Mouse (Mus musculus): ENCODE data around the gene Mea1. TPM values are rescaled to one million over a fixed set of nuclear protein-coding genes. Genes with fewer than 3 reads are reported as not detected.

Mea1 gene
- polyA plus RNA-seq (2015; fragmentation: Nextera tagmentation; extraction: Ambion mirVana), result 237 and 241 TPM in 2 replicates

- Histone ChIP-seq H3K9ac (replicated peaks) (peak within 1 kb of the TSS; percentile 69), H3K36me3 (peaks cover 48% of the 10 kb centered on the region), H3K27ac (peak within 1 kb of the TSS; percentile 91; the same call in 1 of the 2 replicates), H3K9me3 (no peaks in the 10 kb centered on the region), H3K4me1 (replicated peaks) (peaks cover 46% of the 10 kb centered on the region), H3K4me2 (replicated peaks) (peak within 1 kb of the TSS; percentile 82), H3K4me3 (replicated peaks) (peak within 1 kb of the TSS; percentile 71), H3K27me3 (no peaks in the 10 kb centered on the region)
- WGBS, result 79% methylated on average over 9 of the region's 9 CpGs
- no peak for ATAC-seq
Observed at GRCm38 (mm10) chr17:46678416-46678815, at the start of gene Mea1. Gene Mea1, plus strand, starts transcription at chr17:46678793.

- H3K9ac ChIP-seq (replicated peaks), result peak overlapping the region; percentile 98; the same call in 1 of the 2 replicates
- H3K4me3 ChIP-seq (replicated peaks), result peak overlapping the region; percentile 98
- H3K27me3 ChIP-seq, result no peaks in the 10 kb centered on the region
- peak overlapping the region; percentile 82 for H3K4me2 ChIP-seq (replicated peaks)
- peak; percentile 73 for ATAC-seq
- peaks cover 44% of the 10 kb centered on the region for H3K4me1 ChIP-seq (replicated peaks)
- H3K36me3 ChIP-seq, result peaks cover 41% of the 10 kb centered on the region
- H3K27ac ChIP-seq, result peak overlapping the region; percentile 91
- no peaks in the 10 kb centered on the region for H3K9me3 ChIP-seq
- WGBS, result 10% methylated on average over 12 of the region's 12 CpGs
Observed at GRCm38 (mm10) chr17:46629685-46630441, 48.7 kb upstream of the Mea1 start.

- Histone ChIP-seq H3K4me3 (replicated peaks) (no peak overlapping the region), H3K27me3 (no peaks in the 10 kb centered on the region), H3K4me1 (replicated peaks) (peaks cover 5% of the 10 kb centered on the region; the same call in 1 of the 2 replicates), H3K4me2 (replicated peaks) (no peak overlapping the region), H3K9ac (replicated peaks) (0 out of 2 replicates have a peak overlapping the region, but pooled peaks have one; percentile 11), H3K36me3 (peaks cover 78% of the 10 kb centered on the region), H3K9me3 (no peaks in the 10 kb centered on the region), H3K27ac (no peak overlapping the region)
- 23% methylated on average over 15 of the region's 15 CpGs for WGBS
- ATAC-seq, result peak; percentile 53
Observed at GRCm38 (mm10) chr17:46636831-46637523, 41.6 kb upstream of the Mea1 start.

DNA sequence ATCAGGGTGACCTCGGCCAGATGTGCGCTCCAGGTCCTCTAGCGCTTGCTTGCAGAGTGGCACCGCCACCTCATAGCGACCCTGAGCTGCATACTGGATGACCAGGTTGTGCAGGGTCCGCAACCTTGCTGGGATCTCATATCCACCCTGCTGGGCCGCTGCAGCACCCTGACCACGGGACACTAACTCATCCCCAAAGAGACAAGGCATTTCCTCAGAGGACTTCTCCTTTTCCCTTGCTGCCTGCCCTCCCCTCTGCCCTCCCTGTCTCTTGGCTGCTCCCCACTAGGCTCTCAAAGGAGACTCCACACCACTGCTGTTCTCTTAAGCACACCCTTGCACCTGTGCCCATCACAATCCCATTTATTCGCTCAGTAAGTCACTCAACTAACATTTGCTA lies 38.7 kb upstream of the Mea1 start:
- Histone ChIP-seq H3K36me3 (peaks cover 63% of the 10 kb centered on the region), H3K4me2 (replicated peaks) (no peak overlapping the region), H3K4me3 (replicated peaks) (no peak overlapping the region), H3K9ac (replicated peaks) (no peak overlapping the region), H3K27ac (no peak overlapping the region), H3K27me3 (no peaks in the 10 kb centered on the region), H3K9me3 (no peaks in the 10 kb centered on the region), H3K4me1 (replicated peaks) (peaks cover 19% of the 10 kb centered on the region)
- no peak for ATAC-seq
- 76% methylated on average over 9 of the region's 9 CpGs for WGBS

- Histone ChIP-seq H3K4me1 (replicated peaks) (peaks cover 26% of the 10 kb centered on the region), H3K36me3 (peaks cover 47% of the 10 kb centered on the region), H3K27ac (no peak overlapping the region), H3K27me3 (no peaks in the 10 kb centered on the region), H3K4me2 (replicated peaks) (no peak overlapping the region), H3K9me3 (no peaks in the 10 kb centered on the region), H3K4me3 (replicated peaks) (no peak overlapping the region), H3K9ac (replicated peaks) (no peak overlapping the region)
- WGBS, result 92% methylated on average over 17 of the region's 17 CpGs
- ATAC-seq, result no peak
Observed at GRCm38 (mm10) chr17:46642060-46642459, 36.5 kb upstream of the Mea1 start.

DNA sequence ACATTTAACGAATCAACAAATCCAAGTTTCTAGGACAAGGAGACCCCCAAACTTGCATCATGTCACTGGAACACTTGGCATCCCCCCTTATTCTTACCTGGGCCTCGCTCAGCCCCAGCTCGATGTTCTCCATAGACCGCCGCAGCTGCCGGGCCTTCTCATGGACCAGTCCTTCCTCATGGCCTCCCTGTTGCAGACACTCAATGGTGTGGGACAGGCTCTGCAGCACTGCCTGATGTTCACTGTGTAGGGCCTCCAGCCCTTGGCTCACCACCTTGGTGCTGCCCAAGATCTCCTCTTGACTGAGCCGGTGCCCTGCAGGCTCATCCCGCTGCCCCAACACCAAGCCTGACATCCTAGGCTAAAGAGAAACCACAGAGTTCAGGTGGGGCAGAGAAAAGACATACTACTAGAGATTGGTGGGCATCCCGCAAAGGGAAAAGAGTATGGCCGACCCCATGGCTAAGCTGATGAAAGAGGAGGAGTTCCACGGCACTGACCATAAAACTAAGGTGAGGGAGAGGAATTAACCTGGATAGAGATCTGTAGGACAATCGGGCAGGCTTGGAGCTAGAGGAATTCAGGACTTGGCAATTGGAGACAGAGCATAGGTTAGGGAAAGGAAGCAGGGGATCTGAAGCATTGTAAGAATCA lies 34.3 kb upstream of the Mea1 start:
- 90% methylated on average over 12 of the region's 12 CpGs for WGBS
- Histone ChIP-seq H3K9ac (replicated peaks) (peak overlapping the region; percentile 81), H3K4me1 (replicated peaks) (peaks cover 29% of the 10 kb centered on the region), H3K36me3 (peaks cover 45% of the 10 kb centered on the region), H3K27ac (no peak overlapping the region), H3K4me3 (replicated peaks) (peak overlapping the region; percentile 72), H3K4me2 (replicated peaks) (peak overlapping the region; percentile 89), H3K9me3 (no peaks in the 10 kb centered on the region), H3K27me3 (no peaks in the 10 kb centered on the region)
- no peak for ATAC-seq

GRCm38 (mm10) chr17:46644916-46645475 lies 33.6 kb upstream of the Mea1 start:
- Histone ChIP-seq H3K9me3 (no peaks in the 10 kb centered on the region), H3K4me3 (replicated peaks) (peak overlapping the region; percentile 72), H3K9ac (replicated peaks) (peak overlapping the region; percentile 81), H3K27me3 (no peaks in the 10 kb centered on the region), H3K27ac (0 out of 2 replicates have a peak overlapping the region, but pooled peaks have one; percentile 16), H3K36me3 (peaks cover 38% of the 10 kb centered on the region), H3K4me1 (replicated peaks) (peaks cover 36% of the 10 kb centered on the region), H3K4me2 (replicated peaks) (peak overlapping the region; percentile 89)
- WGBS, result 8% methylated on average over 11 of the region's 11 CpGs
- ATAC-seq, result peak; percentile 16; the same call in 1 of the 2 replicates

DNA sequence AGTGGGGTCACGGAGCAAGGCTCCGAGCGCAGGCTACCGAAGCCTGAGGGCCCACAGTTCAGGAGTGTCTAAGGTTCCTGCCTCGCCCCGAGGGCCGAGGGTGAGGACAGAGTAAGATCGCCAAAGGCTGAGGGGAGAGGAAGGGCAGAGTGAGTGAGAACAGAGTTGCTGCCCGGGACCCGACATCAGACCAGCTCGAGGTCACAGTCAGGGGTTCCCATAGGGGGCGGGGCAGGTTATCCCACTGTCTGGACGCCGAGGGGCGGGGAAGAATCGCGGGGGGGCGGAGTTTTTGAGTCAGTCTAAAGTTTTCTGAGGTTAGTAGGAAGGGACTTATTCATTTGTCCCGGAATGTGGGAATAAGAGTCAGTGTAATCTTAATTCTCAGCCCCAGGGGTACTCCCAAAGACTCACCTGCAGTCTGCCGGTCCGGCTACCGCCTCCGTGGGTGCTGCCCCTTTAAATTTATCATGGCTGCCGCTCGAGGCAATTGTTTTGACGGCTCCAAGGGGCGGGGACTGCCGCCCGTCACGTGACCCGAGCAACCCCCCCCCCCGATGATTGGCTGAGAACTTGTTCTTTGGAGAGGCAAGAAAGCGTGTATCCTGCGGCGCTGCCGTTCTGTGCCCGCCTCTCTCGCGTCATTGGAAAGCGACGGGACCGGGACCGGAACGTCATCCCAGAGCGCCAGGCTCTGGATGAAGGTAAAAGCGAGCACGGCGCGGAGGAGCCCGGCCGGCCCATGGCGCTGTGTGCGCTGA lies 32.9 kb upstream of the Mea1 start, which contains the start of the genes Klc4 and Mrpl2:
Gene Klc4 (minus strand): TSS at position 462 of the 761 bp plus-strand sequence.
Gene Mrpl2 (plus strand): TSS at position 669 of the 761 bp plus-strand sequence.
- H3K27me3 ChIP-seq, result no peaks in the 10 kb centered on the region
- ATAC-seq, result peak; percentile 72
- no peaks in the 10 kb centered on the region for H3K9me3 ChIP-seq
- peak within 1 kb of the TSS; percentile 81 for H3K9ac ChIP-seq (replicated peaks)
- peaks cover 39% of the 10 kb centered on the region for H3K4me1 ChIP-seq (replicated peaks)
- peak within 1 kb of the TSS; percentile 89 for H3K4me2 ChIP-seq (replicated peaks)
- H3K36me3 ChIP-seq, result peaks cover 31% of the 10 kb centered on the region
- WGBS, result under 1% methylated on average over 53 of the region's 53 CpGs
- H3K27ac ChIP-seq, result peak within 1 kb of the TSS; percentile 83
- H3K4me3 ChIP-seq (replicated peaks), result peak within 1 kb of the TSS; percentile 72

- H3K4me3 ChIP-seq (replicated peaks), result peak overlapping the region; percentile 72
Observed at GRCm38 (mm10) chr17:46646322-46646662, 32.3 kb upstream of the Mea1 start.

DNA sequence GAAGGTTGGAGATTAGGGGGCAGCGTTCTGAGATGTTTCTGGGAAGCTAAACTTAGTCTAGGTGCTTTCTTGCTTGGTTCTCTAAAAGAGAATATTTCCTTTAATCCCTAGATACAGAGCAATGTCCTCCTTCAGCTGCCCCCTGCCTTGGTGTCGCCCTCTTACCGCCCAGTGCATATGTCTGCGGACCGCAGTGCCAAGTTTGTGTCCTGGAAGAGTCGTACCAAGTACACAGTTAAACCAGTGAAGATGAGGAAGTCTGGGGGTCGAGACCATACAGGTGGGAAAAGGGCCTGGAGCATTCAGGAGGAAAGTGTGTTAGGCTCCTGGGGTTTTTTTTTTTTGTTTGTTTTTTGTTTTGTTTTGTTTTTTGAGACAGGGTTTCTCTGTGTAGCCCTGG lies 31.3 kb upstream of the Mea1 start:
- Histone ChIP-seq H3K27me3 (no peaks in the 10 kb centered on the region), H3K4me3 (replicated peaks) (peak overlapping the region; percentile 72; the same call in 1 of the 2 replicates), H3K27ac (no peak overlapping the region), H3K4me2 (replicated peaks) (no peak overlapping the region), H3K9me3 (no peaks in the 10 kb centered on the region), H3K4me1 (replicated peaks) (peaks cover 55% of the 10 kb centered on the region), H3K36me3 (peaks cover 16% of the 10 kb centered on the region), H3K9ac (replicated peaks) (no peak overlapping the region)
- ATAC-seq, result no peak
- 90% methylated on average over 7 of the region's 7 CpGs for WGBS

More at GRCm38 (mm10) chr17:46646322-46646662, 32.3 kb upstream of the Mea1 start:
- peak overlapping the region; percentile 73 for H3K9ac ChIP-seq (replicated peaks)
- no peaks in the 10 kb centered on the region for H3K27me3 ChIP-seq
- WGBS, result 0% methylated on average over 19 of the region's 19 CpGs
- H3K4me2 ChIP-seq (replicated peaks), result peak overlapping the region; percentile 67
- no peaks in the 10 kb centered on the region for H3K9me3 ChIP-seq
- H3K27ac ChIP-seq, result peak overlapping the region; percentile 83
- H3K36me3 ChIP-seq, result peaks cover 26% of the 10 kb centered on the region
- peaks cover 45% of the 10 kb centered on the region for H3K4me1 ChIP-seq (replicated peaks)
- no peak for ATAC-seq

- H3K4me2 ChIP-seq (replicated peaks), result no peak overlapping the region
- 91% methylated on average over 9 of the region's 9 CpGs for WGBS
- H3K9ac ChIP-seq (replicated peaks), result no peak overlapping the region
- no peaks in the 10 kb centered on the region for H3K9me3 ChIP-seq
- H3K36me3 ChIP-seq, result peaks cover 16% of the 10 kb centered on the region
- H3K27ac ChIP-seq, result no peak overlapping the region
- H3K4me1 ChIP-seq (replicated peaks), result peaks cover 64% of the 10 kb centered on the region
- no peak for ATAC-seq
- no peak overlapping the region for H3K4me3 ChIP-seq (replicated peaks)
- H3K27me3 ChIP-seq, result no peaks in the 10 kb centered on the region
Observed at GRCm38 (mm10) chr17:46648436-46648835, 30.2 kb upstream of the Mea1 start.

All from midbrain, embryonic 13.5 days (tissue).